Mouse (Mus musculus) brain, embryonic 14.5 days (tissue): Measurements from ENCODE around the gene Elp4. TPM values are rescaled to one million over a fixed set of nuclear protein-coding genes. Genes with fewer than 3 reads are reported as not detected.

ENCODE experiments used
- DNase-seq: peaks from one replicate; pipeline ENCODE4 v3.0.0-alpha.2; 2011; ENCODE audit warnings: low read depth
- CTCF ChIP-seq: fragments of 200-500 bp; IDR thresholded peaks from 2 replicates; pipeline ENCODE4 v1.5.1; 2012; ENCODE audit warnings: inconsistent platforms, mild to moderate bottlenecking, moderate library complexity, borderline replicate concordance; ENCODE audit not compliant: insufficient read depth, insufficient read length; ENCODE audit errors: extremely low read depth
- POLR2A ChIP-seq: fragments of 200-500 bp; IDR thresholded peaks from 2 replicates; pipeline ENCODE4 v1.6.1; 2012; ENCODE audit warnings: mild to moderate bottlenecking, inconsistent platforms, borderline replicate concordance; ENCODE audit not compliant: poor library complexity, insufficient read depth, insufficient read length, severe bottlenecking; ENCODE audit errors: extremely low read depth
- polyA plus RNA-seq: library from polyadenylated mRNA; depleted of rRNA; stranded (reverse); fragments of >200 nt; gene quantifications from 2 replicates; pipeline ENCODE4 v1.2.3, GENCODE M21; 2012

The Elp4 gene
- polyA plus RNA-seq, 1 experiment, result 14.1 TPM

GRCm38 (mm10) chr2:105671116-105671797, 233.1 kb downstream of the Elp4 start:
- peak; percentile 65 for DNase-seq
- no peak for TF ChIP-seq POLR2A
- TF ChIP-seq CTCF, result no peak

GRCm38 (mm10) chr2:105670731-105671095, 233.7 kb downstream of the Elp4 start:
- DNase-seq, result no peak
- TF ChIP-seq POLR2A, result no peak

- no peak for TF ChIP-seq CTCF
- TF ChIP-seq POLR2A, result no peak
These were observed 234.3 kb downstream of the Elp4 start for GRCm38 (mm10) chr2:105669881-105670730.

GRCm38 (mm10) chr2:105669371-105669861, 234.9 kb downstream of the Elp4 start:
- no peak for TF ChIP-seq POLR2A
- TF ChIP-seq CTCF, result no peak
- DNase-seq, result peak; percentile 66

More at GRCm38 (mm10) chr2:105669881-105670730, 234.3 kb downstream of the Elp4 start:
- DNase-seq, result peak; percentile 43

- no peak for TF ChIP-seq POLR2A
These were observed 235.8 kb downstream of the Elp4 start, which contains the start of gene Pax6 for GRCm38 (mm10) chr2:105668271-105669270. Pax6 (plus strand) TSS chr2:105668900.

GRCm38 (mm10) chr2:105667626-105667950, 236.8 kb downstream of the Elp4 start:
- peak; percentile 28; the same call in 1 of the 2 replicates for TF ChIP-seq CTCF
- no peak for TF ChIP-seq POLR2A
- peak; percentile 44 for DNase-seq

More at GRCm38 (mm10) chr2:105668271-105669270, 235.8 kb downstream of the Elp4 start, which contains the start of gene Pax6:
- peak; percentile 74 for DNase-seq

GRCm38 (mm10) chr2:105666763-105667625, 237.4 kb downstream of the Elp4 start:
- no peak for TF ChIP-seq POLR2A
- TF ChIP-seq CTCF, result no peak
- DNase-seq, result peak; percentile 51

GRCm38 (mm10) chr2:105666331-105666730, 238.0 kb downstream of the Elp4 start:
- peak; percentile 1 for DNase-seq
- TF ChIP-seq CTCF (no peak), POLR2A (no peak)

- TF ChIP-seq CTCF (no peak), POLR2A (no peak)
- DNase-seq, result peak; percentile 1
These were observed 238.7 kb downstream of the Elp4 start for GRCm38 (mm10) chr2:105665491-105666250.

GRCm38 (mm10) chr2:105664996-105665395, 239.4 kb downstream of the Elp4 start:
- DNase-seq, result peak; percentile 35
- no peak for TF ChIP-seq POLR2A
- TF ChIP-seq CTCF, result no peak

GRCm38 (mm10) chr2:105663101-105663511, 241.3 kb downstream of the Elp4 start:
- DNase-seq, result peak; percentile 41
- no peak for TF ChIP-seq POLR2A

GRCm38 (mm10) chr2:105662606-105663005, 241.8 kb downstream of the Elp4 start:
- no peak for DNase-seq
- TF ChIP-seq CTCF (no peak), POLR2A (no peak)
